Mouse (Mus musculus): ENCODE measurements at regions not wholly inside any gene's neighbourhood (a gene's known extent, or its start where the extent isn't known, plus 50 kb on each side); places are given as distances from the start of the nearest gene placed in this dataset.
A peak's percentile ranks its signal among the peaks of the same experiment; 100 is the strongest.

DNA sequence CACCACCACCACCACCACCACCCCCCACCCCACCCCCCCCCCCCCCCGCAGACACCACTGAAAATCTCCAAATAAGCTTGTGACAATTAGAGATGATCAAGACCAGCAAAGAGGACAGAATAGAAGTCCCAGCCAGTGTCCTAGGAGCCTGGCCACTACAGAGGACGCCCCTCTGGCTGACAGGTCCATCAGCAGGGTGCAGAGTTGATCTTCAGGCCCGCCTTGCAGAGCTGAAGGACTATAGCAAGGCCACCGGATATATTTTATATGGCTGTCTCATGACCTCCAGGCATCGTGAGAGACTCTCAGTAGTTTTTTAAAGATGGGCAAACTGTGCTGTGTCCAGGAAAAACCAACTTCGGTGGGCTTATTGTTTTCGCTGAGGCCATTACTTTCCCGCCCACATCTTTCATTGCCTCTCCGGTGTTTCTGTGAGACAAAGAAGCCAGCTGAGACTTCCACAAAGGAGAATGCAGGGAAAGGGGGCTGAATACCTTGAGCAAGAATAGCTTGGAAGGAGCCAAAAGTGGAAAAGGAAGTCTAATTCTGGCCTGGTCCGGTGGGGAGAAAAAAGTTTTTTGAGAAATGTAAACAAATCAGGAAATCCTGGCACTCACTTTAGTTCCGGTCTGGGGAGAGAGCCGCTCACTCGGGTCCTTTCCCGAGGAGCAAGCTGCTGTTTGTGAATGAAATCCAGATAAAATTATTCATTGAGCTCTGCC, 69.7 kb upstream of the Prep start:
- Histone ChIP-seq H3K4me3 (ENCODE audit: low read depth, low read length) (no peak overlapping the region), H3K9me3 (ENCODE audit: control insufficient read depth, low read length) (no peaks in the 10 kb centered on the region), H3K36me3 (ENCODE audit: control insufficient read depth, insufficient read depth, low read length) (no peaks in the 10 kb centered on the region), H3K9ac (ENCODE audit: low read length) (no peak overlapping the region), H3K27me3 (ENCODE audit: control insufficient read depth, insufficient read depth, low read length) (no peaks in the 10 kb centered on the region), H3K4me2 (ENCODE audit: low read depth, severe bottlenecking) (peak overlapping the region; percentile 1; the same call in 1 of the 2 replicates), H3K27ac (replicated peaks; ENCODE audit: low read depth, low read length) (0 out of 2 replicates have a peak overlapping the region, but pooled peaks have one; percentile 15), H3K4me1 (ENCODE audit: control insufficient read depth, insufficient read depth, low read length) (peaks cover 10% of the 10 kb centered on the region)
- ATAC-seq (ENCODE audit: insufficient number of reproducible peaks, low FRiP score, low TSS enrichment, low read depth) (peak; percentile 56; the same call in 1 of the 2 replicates), DNase-seq (ENCODE audit: low spot score) (peak; percentile 59)
- WGBS: 18% methylated on average over 14 of the region's 14 CpGs

DNA sequence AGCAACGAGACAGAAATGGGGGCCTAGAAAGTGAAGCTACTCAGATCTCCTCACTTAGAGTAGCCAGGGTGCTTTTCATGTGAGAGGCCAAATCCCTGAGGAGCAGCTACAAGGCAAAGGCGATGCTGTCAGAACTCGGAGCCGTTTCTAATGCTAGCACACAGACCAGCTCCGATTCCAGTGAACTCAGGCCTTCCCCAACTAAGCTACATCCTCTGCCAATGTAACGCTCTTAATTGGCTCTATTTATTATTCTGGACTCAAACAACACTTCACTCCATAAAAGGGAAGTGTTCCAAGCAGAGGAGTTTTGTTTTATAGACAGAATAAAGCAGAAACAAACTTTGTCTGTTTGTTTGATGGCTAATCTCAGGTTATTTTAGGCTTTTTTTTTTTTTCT, 71.2 kb upstream of the Prep start:
- no peak overlapping the region for H3K27ac ChIP-seq (replicated peaks; ENCODE audit: low read depth, low read length)
- ATAC-seq (ENCODE audit: insufficient number of reproducible peaks, low FRiP score, low TSS enrichment, low read depth): no peak
- no peaks in the 10 kb centered on the region for H3K36me3 ChIP-seq (ENCODE audit: control insufficient read depth, insufficient read depth, low read length)
- H3K4me3 ChIP-seq (ENCODE audit: low read depth, low read length): no peak overlapping the region
- no peaks in the 10 kb centered on the region for H3K9me3 ChIP-seq (ENCODE audit: control insufficient read depth, low read length)
- no peak overlapping the region for H3K4me2 ChIP-seq (ENCODE audit: low read depth, severe bottlenecking)
- peaks cover 10% of the 10 kb centered on the region for H3K4me1 ChIP-seq (ENCODE audit: control insufficient read depth, insufficient read depth, low read length)
- DNase-seq (ENCODE audit: low spot score): no peak
- no peaks in the 10 kb centered on the region for H3K27me3 ChIP-seq (ENCODE audit: control insufficient read depth, insufficient read depth, low read length)
- H3K9ac ChIP-seq (ENCODE audit: low read length): no peak overlapping the region
- WGBS: 45% methylated on average over 6 of the region's 6 CpGs

DNA sequence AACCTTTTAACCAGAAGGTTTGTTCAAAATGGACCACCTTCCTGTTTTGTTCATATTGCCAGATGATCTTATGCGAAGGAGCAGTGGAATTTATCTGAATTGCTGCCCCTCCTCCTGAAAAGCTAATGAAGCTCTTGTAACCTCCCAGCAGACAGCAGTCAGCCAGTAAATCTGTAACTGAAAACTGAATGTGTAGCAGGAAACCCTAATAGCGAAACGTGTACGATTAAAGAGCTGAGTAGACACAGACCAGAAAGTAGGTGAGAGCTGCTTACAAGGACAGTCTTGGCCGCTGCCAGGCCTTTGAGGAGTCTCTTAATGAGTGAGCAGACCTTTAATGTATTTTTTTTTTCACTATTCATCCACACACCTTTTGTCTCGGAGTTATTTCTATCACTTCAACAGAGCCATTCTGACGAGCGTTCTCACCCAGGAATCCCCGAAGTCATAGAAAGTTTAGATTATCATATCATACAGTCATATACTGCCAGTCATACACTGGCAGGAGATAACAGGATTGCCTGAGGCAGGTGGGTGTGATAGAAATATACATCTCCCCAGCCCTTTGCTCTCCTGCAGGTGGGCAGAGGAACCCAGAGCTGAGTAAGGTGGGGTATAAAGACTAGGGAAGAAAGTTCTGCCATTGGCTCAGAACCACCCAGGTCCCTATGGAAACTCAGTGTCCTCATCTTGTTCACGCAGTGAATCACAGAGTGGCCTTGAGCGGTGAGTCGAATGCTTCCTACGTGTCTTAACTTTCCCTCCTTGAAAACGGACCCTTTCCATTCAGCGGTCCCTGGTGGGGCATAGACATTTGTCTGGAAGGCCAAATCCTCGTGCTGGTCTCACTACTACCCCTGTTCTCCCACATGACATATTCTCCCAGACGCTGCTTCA, 72.4 kb upstream of the Prep start:
- ATAC-seq (ENCODE audit: insufficient number of reproducible peaks, low FRiP score, low TSS enrichment, low read depth): no peak
- H3K36me3 ChIP-seq (ENCODE audit: control insufficient read depth, insufficient read depth, low read length): no peaks in the 10 kb centered on the region
- no peaks in the 10 kb centered on the region for H3K9me3 ChIP-seq (ENCODE audit: control insufficient read depth, low read length)
- H3K27me3 ChIP-seq (ENCODE audit: control insufficient read depth, insufficient read depth, low read length): no peaks in the 10 kb centered on the region
- H3K9ac ChIP-seq (ENCODE audit: low read length): no peak overlapping the region
- WGBS: 79% methylated on average over 17 of the region's 17 CpGs
- no peak overlapping the region for H3K4me2 ChIP-seq (ENCODE audit: low read depth, severe bottlenecking)
- DNase-seq (ENCODE audit: low spot score): no peak
- peaks cover 2% of the 10 kb centered on the region; the same call in 1 of the 2 replicates for H3K4me1 ChIP-seq (ENCODE audit: control insufficient read depth, insufficient read depth, low read length)
- no peak overlapping the region for H3K27ac ChIP-seq (replicated peaks; ENCODE audit: low read depth, low read length)
- no peak overlapping the region for H3K4me3 ChIP-seq (ENCODE audit: low read depth, low read length)

DNA sequence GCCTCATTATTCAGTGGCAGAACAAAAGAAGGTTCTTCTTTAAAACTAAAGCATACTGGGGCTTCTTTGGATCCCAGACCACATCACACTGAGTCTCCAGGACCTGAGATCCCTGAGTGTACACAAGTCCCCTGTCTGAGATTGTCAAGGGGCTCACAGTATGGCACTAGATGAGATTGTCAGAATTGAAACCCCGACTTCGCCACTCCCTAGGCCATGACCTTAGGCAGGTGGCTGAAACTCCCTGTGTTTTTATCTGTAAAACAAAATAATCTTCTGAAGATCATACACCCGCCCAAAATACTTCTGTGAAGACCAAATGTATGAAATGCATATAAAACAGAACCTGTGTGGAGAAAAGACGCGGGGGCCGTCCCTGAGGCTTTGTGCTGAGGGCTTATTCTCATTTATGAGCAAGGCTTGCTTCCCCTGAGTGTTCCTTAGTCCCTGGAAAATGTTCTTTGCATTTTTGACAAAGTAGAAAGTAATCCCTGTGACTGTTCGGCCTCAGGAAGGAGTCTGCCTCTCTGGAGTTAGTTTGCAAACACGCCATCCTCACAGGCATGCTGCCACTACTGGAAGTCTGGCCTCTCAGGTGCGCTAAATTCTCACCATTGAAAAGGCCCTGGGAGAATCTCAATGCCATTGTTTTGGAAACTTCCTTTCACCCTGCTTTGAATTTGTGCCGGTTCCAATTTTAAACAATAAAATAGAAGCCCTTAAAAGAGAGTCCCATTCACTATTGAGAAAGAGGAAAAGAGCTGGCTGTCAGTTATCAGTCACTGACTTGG, 73.3 kb upstream of the Prep start:
- Histone ChIP-seq H3K4me1 (ENCODE audit: control insufficient read depth, insufficient read depth, low read length) (peaks cover 2% of the 10 kb centered on the region; the same call in 1 of the 2 replicates), H3K27ac (replicated peaks; ENCODE audit: low read depth, low read length) (no peak overlapping the region), H3K9ac (ENCODE audit: low read length) (no peak overlapping the region), H3K27me3 (ENCODE audit: control insufficient read depth, insufficient read depth, low read length) (no peaks in the 10 kb centered on the region), H3K36me3 (ENCODE audit: control insufficient read depth, insufficient read depth, low read length) (no peaks in the 10 kb centered on the region), H3K9me3 (ENCODE audit: control insufficient read depth, low read length) (no peaks in the 10 kb centered on the region), H3K4me3 (ENCODE audit: low read depth, low read length) (no peak overlapping the region), H3K4me2 (ENCODE audit: low read depth, severe bottlenecking) (no peak overlapping the region)
- ATAC-seq (ENCODE audit: insufficient number of reproducible peaks, low FRiP score, low TSS enrichment, low read depth): no peak
- DNase-seq (ENCODE audit: low spot score): no peak
- 81% methylated on average over 10 of the region's 10 CpGs for WGBS

DNA sequence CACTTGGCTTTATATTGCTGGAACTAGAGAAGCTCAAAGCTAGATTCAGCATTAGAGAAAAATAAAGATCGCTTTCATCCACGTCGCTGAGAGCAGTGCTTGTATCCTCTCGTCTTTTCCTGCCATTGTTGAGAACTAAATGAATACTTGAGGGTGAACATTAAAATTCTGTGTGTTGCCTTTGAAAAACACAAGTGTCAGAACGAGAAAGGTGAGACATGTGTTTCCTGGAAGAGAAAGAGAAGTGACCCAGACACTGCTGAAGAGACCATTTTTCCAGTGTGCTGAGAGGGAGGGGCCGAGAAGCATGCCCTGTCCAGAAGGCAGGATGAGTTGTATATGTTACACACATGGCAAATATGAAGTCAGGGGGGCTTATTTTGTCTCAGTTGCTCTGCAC, 77.5 kb upstream of the Prep start:
- no peak overlapping the region for H3K4me3 ChIP-seq (ENCODE audit: low read depth, low read length)
- no peak overlapping the region for H3K4me2 ChIP-seq (ENCODE audit: low read depth, severe bottlenecking)
- no peaks in the 10 kb centered on the region for H3K36me3 ChIP-seq (ENCODE audit: control insufficient read depth, insufficient read depth, low read length)
- no peaks in the 10 kb centered on the region for H3K27me3 ChIP-seq (ENCODE audit: control insufficient read depth, insufficient read depth, low read length)
- peaks cover 3% of the 10 kb centered on the region for H3K4me1 ChIP-seq (ENCODE audit: control insufficient read depth, insufficient read depth, low read length)
- DNase-seq (ENCODE audit: low spot score): no peak
- no peaks in the 10 kb centered on the region; the same call in 1 of the 2 replicates for H3K9me3 ChIP-seq (ENCODE audit: control insufficient read depth, low read length)
- H3K27ac ChIP-seq (replicated peaks; ENCODE audit: low read depth, low read length): no peak overlapping the region
- WGBS: 80% methylated on average over 6 of the region's 6 CpGs
- no peak for ATAC-seq (ENCODE audit: insufficient number of reproducible peaks, low FRiP score, low TSS enrichment, low read depth)
- no peak overlapping the region for H3K9ac ChIP-seq (ENCODE audit: low read length)

DNA sequence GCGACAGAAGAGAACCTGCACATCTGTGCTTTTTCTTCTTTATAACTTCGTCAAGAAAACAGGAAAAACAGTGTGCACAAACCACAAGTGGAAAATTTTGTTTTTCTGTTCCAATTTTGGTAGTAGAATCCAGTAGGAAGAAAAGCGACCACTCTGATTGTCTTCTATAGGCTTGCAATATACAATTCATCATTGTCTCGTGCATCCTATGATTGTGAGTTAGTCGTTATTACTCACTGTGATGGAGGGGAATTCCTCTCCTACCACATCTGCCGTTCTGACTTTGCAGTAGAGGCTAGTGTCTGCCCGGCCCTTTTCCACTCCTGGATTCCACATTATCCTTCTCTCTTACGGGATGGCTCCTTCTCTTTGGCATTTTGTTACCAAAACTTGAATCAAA, 78.2 kb upstream of the Prep start:
- WGBS: 76% methylated on average over 8 of the region's 8 CpGs
- H3K27me3 ChIP-seq (ENCODE audit: control insufficient read depth, insufficient read depth, low read length): no peaks in the 10 kb centered on the region
- DNase-seq (ENCODE audit: low spot score) (no peak), ATAC-seq (ENCODE audit: insufficient number of reproducible peaks, low FRiP score, low TSS enrichment, low read depth) (no peak)
- no peak overlapping the region for H3K9ac ChIP-seq (ENCODE audit: low read length)
- peaks cover 3% of the 10 kb centered on the region for H3K4me1 ChIP-seq (ENCODE audit: control insufficient read depth, insufficient read depth, low read length)
- H3K4me3 ChIP-seq (ENCODE audit: low read depth, low read length): no peak overlapping the region
- H3K27ac ChIP-seq (replicated peaks; ENCODE audit: low read depth, low read length): no peak overlapping the region
- no peak overlapping the region for H3K4me2 ChIP-seq (ENCODE audit: low read depth, severe bottlenecking)
- no peaks in the 10 kb centered on the region for H3K36me3 ChIP-seq (ENCODE audit: control insufficient read depth, insufficient read depth, low read length)
- H3K9me3 ChIP-seq (ENCODE audit: control insufficient read depth, low read length): no peaks in the 10 kb centered on the region; the same call in 1 of the 2 replicates

DNA sequence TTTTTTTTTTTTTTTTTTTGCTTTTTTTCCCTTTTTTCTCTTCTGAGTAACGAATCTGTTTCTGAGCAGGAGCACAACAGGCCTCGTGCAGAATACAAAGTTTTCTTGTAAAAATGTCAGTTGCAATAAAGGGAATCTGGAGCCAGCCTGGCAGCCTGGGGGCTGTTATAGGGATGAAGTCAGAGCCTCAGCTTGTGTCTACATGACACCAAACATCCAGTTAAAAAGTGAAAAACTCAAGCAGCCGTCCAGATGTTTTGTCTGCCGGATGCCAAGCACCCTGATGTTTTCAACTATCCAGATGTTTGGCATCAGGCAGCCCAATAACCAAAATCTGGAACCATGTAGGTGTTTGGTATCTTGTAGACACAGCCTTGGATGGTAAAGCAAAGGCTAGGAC, 79.4 kb upstream of the Prep start:
- Histone ChIP-seq H3K4me3 (ENCODE audit: low read depth, low read length) (no peak overlapping the region), H3K4me1 (ENCODE audit: control insufficient read depth, insufficient read depth, low read length) (peaks cover 3% of the 10 kb centered on the region), H3K9ac (ENCODE audit: low read length) (no peak overlapping the region), H3K36me3 (ENCODE audit: control insufficient read depth, insufficient read depth, low read length) (no peaks in the 10 kb centered on the region), H3K9me3 (ENCODE audit: control insufficient read depth, low read length) (no peaks in the 10 kb centered on the region; the same call in 1 of the 2 replicates), H3K27ac (replicated peaks; ENCODE audit: low read depth, low read length) (no peak overlapping the region), H3K4me2 (ENCODE audit: low read depth, severe bottlenecking) (no peak overlapping the region), H3K27me3 (ENCODE audit: control insufficient read depth, insufficient read depth, low read length) (no peaks in the 10 kb centered on the region)
- DNase-seq (ENCODE audit: low spot score) (peak; percentile 45), ATAC-seq (ENCODE audit: insufficient number of reproducible peaks, low FRiP score, low TSS enrichment, low read depth) (peak; percentile 21; the same call in 1 of the 2 replicates)
- WGBS: 18% methylated on average over 4 of the region's 4 CpGs

DNA sequence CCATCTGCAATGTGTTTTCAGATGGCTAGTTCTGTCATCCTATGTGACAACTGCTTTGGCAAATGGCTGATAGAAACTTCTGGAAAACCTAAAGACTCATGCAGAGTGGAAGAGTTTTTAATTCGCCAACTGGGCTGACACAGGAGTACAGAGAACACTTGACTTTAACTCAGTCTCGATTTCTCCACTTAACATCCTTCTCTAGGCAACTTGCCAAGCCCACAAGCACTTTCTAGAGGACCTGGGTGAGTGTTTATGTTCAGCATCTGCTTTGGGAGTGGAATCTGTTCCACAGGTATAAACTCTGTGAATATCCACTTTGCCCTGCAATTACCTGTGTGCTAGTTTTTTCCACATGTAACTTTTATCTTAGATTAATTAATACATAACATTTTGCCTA, 85.1 kb upstream of the Prep start:
- Histone ChIP-seq H3K4me2 (ENCODE audit: low read depth, severe bottlenecking) (no peak overlapping the region), H3K9ac (ENCODE audit: low read length) (no peak overlapping the region), H3K27ac (replicated peaks; ENCODE audit: low read depth, low read length) (no peak overlapping the region), H3K4me1 (ENCODE audit: control insufficient read depth, insufficient read depth, low read length) (peaks cover 3% of the 10 kb centered on the region; the same call in 1 of the 2 replicates), H3K27me3 (ENCODE audit: control insufficient read depth, insufficient read depth, low read length) (no peaks in the 10 kb centered on the region), H3K4me3 (ENCODE audit: low read depth, low read length) (no peak overlapping the region), H3K36me3 (ENCODE audit: control insufficient read depth, insufficient read depth, low read length) (no peaks in the 10 kb centered on the region), H3K9me3 (ENCODE audit: control insufficient read depth, low read length) (no peaks in the 10 kb centered on the region; the same call in 1 of the 2 replicates)
- ATAC-seq (ENCODE audit: insufficient number of reproducible peaks, low FRiP score, low TSS enrichment, low read depth): no peak
- WGBS: 64% methylated on average over 2 of the region's 2 CpGs
- DNase-seq (ENCODE audit: low spot score): no peak

All from limb, embryonic 11.5 days (tissue).